Mouse (Mus musculus) limb, embryonic 13.5 days (tissue): Measurements from ENCODE around the gene Myadm. TPM values are rescaled to one million over a fixed set of nuclear protein-coding genes. Genes with fewer than 3 reads are reported as not detected.

Experiments
- ATAC-seq: fragments of 200-750 bp; cut with Nextera tagmentation; 2 replicates; pipeline ENCODE4 v1.8.0; 2017; ENCODE audit warnings: low read depth, moderate number of reproducible peaks, moderate TSS enrichment; ENCODE audit not compliant: low FRiP score
- H3K27ac ChIP-seq: fragments of 300-500 bp; sonication (generic); 2 replicates; pipeline ENCODE4 v1.5.1; 2015; ENCODE audit warnings: inconsistent platforms, mild to moderate bottlenecking, moderate library complexity
- H3K27me3 ChIP-seq: fragments of 300-500 bp; sonication (generic); 2 replicates; pipeline ENCODE4 v1.6.1; 2015; ENCODE audit warnings: mild to moderate bottlenecking, inconsistent platforms
- H3K36me3 ChIP-seq: fragments of 300-500 bp; sonication (generic); 2 replicates; pipeline ENCODE4 v1.6.1; 2015; ENCODE audit warnings: inconsistent platforms, mild to moderate bottlenecking, moderate library complexity
- H3K4me1 ChIP-seq: fragments of 300-500 bp; sonication (generic); 2 replicates; pipeline ENCODE4 v1.6.1; 2015; ENCODE audit warnings: inconsistent platforms
- H3K4me2 ChIP-seq: fragments of 300-500 bp; sonication (generic); replicated peaks from 2 replicates; pipeline ENCODE4 v1.6.1; 2015; ENCODE audit warnings: inconsistent platforms, mild to moderate bottlenecking, moderate library complexity
- H3K4me3 ChIP-seq: fragments of 300-500 bp; sonication (generic); 2 replicates; pipeline ENCODE4 v1.5.1; 2015; ENCODE audit warnings: moderate library complexity, mild to moderate bottlenecking, inconsistent platforms
- H3K9ac ChIP-seq: fragments of 300-500 bp; sonication (generic); 2 replicates; pipeline ENCODE4 v1.6.1; 2015; ENCODE audit warnings: mild to moderate bottlenecking, inconsistent platforms
- H3K9me3 ChIP-seq: fragments of 300-500 bp; sonication (generic); 2 replicates; pipeline ENCODE4 v1.6.1; 2016; ENCODE audit warnings: inconsistent platforms
- WGBS: fragments of 180-500 bp; shearing (Covaris S2); methylation state at CpG from one replicate; pipeline ENCODE4 v1.1.7; 2015; 5-methylcytosine and 5-hydroxymethylcytosine counted together
- polyA plus RNA-seq: library from polyadenylated mRNA; unstranded; fragments of >200 nt; fragmentation: Nextera tagmentation; extraction: Ambion mirVana; gene quantifications from 2 replicates; pipeline ENCODE4 v1.2.1, GENCODE M21; 2015

The Myadm gene
- polyA plus RNA-seq, 1 experiment from 2014 or later: 67.8 TPM

DNA sequence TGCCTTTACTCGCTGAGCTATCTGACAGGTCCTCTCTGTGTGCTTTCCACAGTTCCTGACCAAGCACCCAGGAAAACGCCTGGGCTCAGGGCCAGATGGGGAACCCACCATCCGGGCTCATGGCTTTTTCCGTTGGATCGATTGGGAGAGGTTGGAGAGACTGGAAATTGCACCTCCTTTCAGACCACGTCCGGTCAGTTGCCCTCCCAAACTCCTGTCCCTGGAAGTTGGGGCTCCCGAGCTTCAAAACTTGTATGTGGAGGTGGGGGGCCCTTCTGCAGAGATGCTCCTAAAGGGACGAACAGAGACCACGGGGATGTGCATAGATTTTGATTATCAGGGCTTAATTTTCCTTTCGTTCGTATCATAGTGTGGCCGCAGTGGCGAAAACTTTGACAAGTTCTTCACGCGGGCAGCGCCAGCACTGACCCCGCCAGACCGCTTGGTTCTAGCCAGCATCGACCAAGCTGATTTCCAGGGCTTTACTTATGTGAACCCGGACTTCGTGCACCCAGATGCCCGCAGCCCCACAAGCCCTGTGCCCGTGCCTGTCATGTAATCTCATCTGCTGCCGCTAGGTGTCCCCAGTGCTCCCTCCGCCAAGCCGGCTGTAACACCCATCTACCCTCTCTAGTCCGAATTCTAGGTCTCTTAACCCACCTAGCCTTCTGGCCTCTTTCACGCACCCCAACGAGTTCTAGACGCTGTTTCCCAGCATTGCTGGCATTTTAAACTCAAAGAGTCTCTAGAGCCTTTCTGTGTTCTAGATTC, 41.1 kb downstream of the Myadm start:
- Histone ChIP-seq H3K9me3 (no peaks in the 10 kb centered on the region), H3K36me3 (no peaks in the 10 kb centered on the region), H3K27ac (no peak overlapping the region), H3K9ac (peak overlapping the region; percentile 39; the same call in 1 of the 2 replicates), H3K4me2 (peak overlapping the region; percentile 46), H3K27me3 (peaks cover 12% of the 10 kb centered on the region), H3K4me3 (peak overlapping the region; percentile 14; the same call in 1 of the 2 replicates), H3K4me1 (peaks cover 21% of the 10 kb centered on the region)
- 19% methylated on average over 31 of the region's 31 CpGs for WGBS
- 0 out of 2 replicates have a peak, but pooled peaks have one; percentile 17 for ATAC-seq

DNA sequence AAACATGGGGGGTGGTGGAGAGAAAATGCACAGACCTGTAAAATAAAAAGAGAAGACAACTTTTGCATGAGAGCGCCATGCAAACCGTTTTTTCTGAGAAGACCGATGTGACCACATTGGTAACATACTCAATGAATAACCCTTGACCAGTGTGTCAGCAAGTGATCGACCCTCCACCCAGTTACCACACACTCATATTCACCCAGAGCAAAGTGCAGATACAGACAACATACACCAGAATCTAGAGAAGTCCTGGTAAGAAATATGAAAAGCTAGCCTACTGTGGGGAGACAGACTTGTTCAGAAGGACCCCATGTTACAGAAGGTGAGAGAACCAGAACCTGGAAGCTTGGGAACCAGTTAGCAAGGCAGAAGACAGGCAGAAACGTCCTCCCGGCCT, 42.3 kb downstream of the Myadm start:
- H3K27ac ChIP-seq: no peak overlapping the region
- ATAC-seq: peak; percentile 1; the same call in 1 of the 2 replicates

DNA sequence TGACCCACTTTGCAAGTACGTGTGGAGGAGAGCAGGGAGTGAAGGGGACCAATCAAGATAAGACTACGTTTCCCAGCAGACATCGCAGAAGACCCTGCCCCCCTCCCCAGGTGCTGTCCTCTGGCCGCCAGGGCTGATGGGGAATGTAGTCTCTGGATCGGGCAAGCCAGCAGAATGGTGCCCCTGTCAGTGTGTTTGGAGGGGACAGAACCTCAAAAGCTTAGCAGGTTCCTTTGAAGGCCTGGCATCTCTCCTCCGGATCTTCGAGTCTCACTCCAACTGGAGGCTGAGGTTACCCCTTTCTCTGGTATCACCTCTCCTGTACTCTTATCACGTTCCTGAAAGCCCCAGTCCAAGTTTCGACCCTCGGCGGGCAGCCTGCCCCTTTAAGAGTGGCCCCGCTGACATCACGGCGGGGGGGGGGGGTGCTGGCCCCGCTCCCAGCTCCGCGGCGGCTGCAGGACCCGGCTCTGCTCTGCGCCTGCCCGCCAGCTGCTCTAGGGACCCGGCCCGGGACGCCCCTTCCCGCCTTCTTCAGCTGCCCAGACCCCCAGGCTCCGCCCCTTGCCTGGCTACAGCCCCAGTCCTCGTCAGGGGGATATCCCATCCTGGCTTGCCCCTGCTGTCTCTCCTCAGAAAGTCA, 42.8 kb downstream of the Myadm start:
- under 1% methylated on average over 27 of the region's 27 CpGs for WGBS
- peaks cover 12% of the 10 kb centered on the region for H3K27me3 ChIP-seq
- 0 out of 2 replicates have a peak, but pooled peaks cover 5% of the 10 kb centered on the region for H3K36me3 ChIP-seq
- H3K4me2 ChIP-seq: peak overlapping the region; percentile 80
- peak overlapping the region; percentile 43; the same call in 1 of the 2 replicates for H3K9ac ChIP-seq
- H3K9me3 ChIP-seq: no peaks in the 10 kb centered on the region
- H3K4me1 ChIP-seq: peaks cover 21% of the 10 kb centered on the region
- peak; percentile 95 for ATAC-seq
- peak overlapping the region; percentile 68 for H3K4me3 ChIP-seq
- H3K27ac ChIP-seq: peak overlapping the region; percentile 91

More for the DNA sequence above, 42.3 kb downstream of the Myadm start:
- Histone ChIP-seq H3K4me1 (peaks cover 21% of the 10 kb centered on the region), H3K4me3 (peak overlapping the region; percentile 68), H3K4me2 (peak overlapping the region; percentile 80), H3K36me3 (0 out of 2 replicates have a peak, but pooled peaks cover under 1% of the 10 kb centered on the region), H3K9me3 (no peaks in the 10 kb centered on the region), H3K9ac (peak overlapping the region; percentile 43; the same call in 1 of the 2 replicates), H3K27me3 (peaks cover 12% of the 10 kb centered on the region)
- WGBS: 52% methylated on average over 6 of the region's 6 CpGs

DNA sequence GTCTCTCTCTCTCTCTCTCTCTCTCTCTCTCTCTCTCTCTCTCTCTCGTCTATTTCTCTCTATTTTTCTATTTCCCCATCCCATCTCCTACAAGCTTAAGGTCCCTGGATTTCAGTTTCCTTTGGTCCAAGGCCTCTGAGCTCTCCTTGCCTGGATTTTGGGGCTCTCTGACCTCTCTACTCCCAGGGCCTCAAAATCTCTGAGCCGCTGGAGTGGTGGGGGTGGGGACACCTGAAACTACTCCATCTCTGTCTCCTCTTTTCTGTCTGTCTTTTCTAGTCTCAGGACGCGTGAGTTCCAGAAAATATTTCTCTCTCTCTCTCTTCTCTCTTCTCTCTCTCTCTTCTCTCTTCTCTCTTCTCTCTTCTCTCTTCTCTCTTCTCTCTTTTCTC, 43.3 kb downstream of the Myadm start:
- 2% methylated on average over 4 of the region's 4 CpGs for WGBS
- peak overlapping the region; percentile 80 for H3K4me2 ChIP-seq
- peak overlapping the region; percentile 68 for H3K4me3 ChIP-seq
- no peak for ATAC-seq
- H3K27me3 ChIP-seq: peaks cover 12% of the 10 kb centered on the region
- H3K9ac ChIP-seq: peak overlapping the region; percentile 82; the same call in 1 of the 2 replicates
- H3K4me1 ChIP-seq: peaks cover 21% of the 10 kb centered on the region
- no peaks in the 10 kb centered on the region for H3K9me3 ChIP-seq
- H3K36me3 ChIP-seq: peaks cover 6% of the 10 kb centered on the region; the same call in 1 of the 2 replicates
- peak overlapping the region; percentile 91 for H3K27ac ChIP-seq

DNA sequence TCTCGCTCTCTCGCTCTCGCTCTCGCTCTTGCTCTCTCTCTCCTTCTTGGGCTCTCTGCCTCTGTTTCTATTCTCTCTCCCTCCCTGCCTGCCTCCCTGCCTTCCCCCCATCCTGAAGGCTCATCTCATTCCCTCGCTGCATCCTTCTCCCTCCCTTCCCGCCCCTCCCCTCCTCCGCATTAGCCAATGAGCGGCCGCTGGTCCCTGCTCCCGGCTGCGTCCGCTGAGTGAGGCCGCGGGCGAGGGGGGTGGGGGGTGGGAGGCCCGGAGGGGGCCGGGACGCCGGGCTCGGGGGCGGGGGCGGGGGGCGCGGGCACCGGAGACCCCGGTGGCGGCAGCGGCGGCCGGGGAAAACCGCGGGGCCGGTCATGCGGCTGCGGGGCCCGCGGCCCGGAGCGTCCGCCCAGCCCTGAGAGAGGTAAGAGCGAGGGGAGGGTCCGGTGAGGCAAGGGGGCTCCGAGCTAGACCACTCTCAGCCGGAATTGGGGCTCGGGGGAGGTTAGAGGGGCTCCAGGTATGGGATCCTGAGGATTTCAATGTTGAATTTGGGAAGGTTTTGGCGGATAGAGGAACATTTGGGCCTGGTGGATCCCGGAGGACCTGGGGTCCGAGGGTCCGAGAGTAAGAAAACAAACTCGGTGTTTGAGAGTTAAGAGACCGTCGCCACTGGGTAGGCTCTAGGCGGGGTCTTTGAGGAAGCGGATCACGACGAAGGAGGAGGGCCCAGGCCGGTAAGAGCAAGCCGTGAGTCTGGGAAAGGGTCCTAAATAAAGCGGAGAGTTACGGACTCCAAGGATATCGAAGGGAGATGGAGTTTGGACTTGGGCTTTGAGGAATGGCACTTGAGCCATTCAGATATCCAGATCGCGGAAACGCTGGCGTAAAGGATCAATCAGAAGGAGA, 44.0 kb downstream of the Myadm start, which contains the start of gene Cacng7:
Gene Cacng7, plus strand, starts transcription at position 337 of the 903 bp plus-strand sequence.
- H3K9me3 ChIP-seq: no peaks in the 10 kb centered on the region
- peaks cover 12% of the 10 kb centered on the region for H3K27me3 ChIP-seq
- H3K4me1 ChIP-seq: peaks cover 21% of the 10 kb centered on the region
- peak within 1 kb of the TSS; percentile 68 for H3K4me3 ChIP-seq
- H3K9ac ChIP-seq: peak within 1 kb of the TSS; percentile 82
- under 1% methylated on average over 59 of the region's 65 CpGs for WGBS
- H3K36me3 ChIP-seq: peaks cover 11% of the 10 kb centered on the region
- peak within 1 kb of the TSS; percentile 91 for H3K27ac ChIP-seq
- ATAC-seq: peak; percentile 31; the same call in 1 of the 2 replicates
- H3K4me2 ChIP-seq: peak within 1 kb of the TSS; percentile 80

DNA sequence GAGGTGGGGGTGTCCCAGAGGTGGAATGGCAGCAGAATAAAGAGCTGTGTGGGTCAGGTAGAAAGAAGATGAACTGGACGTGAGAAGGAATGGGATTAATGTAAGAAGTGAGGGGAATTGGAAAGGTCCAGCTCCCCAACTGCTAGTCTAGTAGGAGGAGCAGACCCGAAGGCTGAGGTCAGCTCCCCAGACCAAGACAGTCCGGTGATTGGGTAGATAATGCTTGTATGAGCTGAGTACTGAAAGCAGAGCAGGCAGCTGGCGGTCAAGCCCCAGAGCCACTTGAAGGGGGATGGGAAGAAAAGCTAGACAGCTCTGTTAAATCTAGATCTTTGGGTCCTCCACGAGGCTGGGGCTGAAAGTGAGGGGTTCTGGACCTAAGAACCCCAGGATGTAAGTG, 44.7 kb downstream of the Myadm start:
- Histone ChIP-seq H3K4me1 (peaks cover 21% of the 10 kb centered on the region), H3K36me3 (peaks cover 16% of the 10 kb centered on the region), H3K4me3 (peak overlapping the region; percentile 68), H3K27ac (peak overlapping the region; percentile 91), H3K27me3 (peaks cover 12% of the 10 kb centered on the region), H3K9ac (peak overlapping the region; percentile 82), H3K9me3 (no peaks in the 10 kb centered on the region), H3K4me2 (peak overlapping the region; percentile 80)
- ATAC-seq: no peak
- WGBS: 9% methylated on average over 5 of the region's 5 CpGs

DNA sequence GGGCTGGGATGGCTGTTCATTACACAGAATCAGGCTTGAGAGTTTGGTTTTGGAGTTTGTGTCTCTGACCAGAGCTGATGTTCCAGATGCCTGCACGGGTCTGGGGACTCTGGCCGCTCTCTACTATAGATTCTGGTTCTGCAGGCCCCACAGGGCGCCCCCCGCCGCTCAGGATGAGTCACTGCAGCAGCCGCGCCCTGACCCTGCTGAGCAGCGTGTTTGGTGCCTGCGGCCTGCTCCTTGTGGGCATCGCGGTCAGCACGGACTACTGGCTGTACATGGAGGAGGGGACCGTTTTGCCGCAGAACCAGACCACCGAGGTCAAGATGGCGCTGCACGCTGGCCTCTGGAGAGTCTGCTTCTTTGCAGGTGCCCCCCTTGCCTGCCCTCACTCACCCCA, 47.5 kb downstream of the Myadm start:
- Histone ChIP-seq H3K9ac (0 out of 2 replicates have a peak overlapping the region, but pooled peaks have one; percentile 19), H3K4me1 (peaks cover 9% of the 10 kb centered on the region), H3K4me3 (no peak overlapping the region), H3K27me3 (no peaks in the 10 kb centered on the region), H3K4me2 (no peak overlapping the region), H3K27ac (no peak overlapping the region), H3K36me3 (peaks cover 40% of the 10 kb centered on the region), H3K9me3 (no peaks in the 10 kb centered on the region)
- WGBS: 70% methylated on average over 17 of the region's 17 CpGs
- no peak for ATAC-seq

DNA sequence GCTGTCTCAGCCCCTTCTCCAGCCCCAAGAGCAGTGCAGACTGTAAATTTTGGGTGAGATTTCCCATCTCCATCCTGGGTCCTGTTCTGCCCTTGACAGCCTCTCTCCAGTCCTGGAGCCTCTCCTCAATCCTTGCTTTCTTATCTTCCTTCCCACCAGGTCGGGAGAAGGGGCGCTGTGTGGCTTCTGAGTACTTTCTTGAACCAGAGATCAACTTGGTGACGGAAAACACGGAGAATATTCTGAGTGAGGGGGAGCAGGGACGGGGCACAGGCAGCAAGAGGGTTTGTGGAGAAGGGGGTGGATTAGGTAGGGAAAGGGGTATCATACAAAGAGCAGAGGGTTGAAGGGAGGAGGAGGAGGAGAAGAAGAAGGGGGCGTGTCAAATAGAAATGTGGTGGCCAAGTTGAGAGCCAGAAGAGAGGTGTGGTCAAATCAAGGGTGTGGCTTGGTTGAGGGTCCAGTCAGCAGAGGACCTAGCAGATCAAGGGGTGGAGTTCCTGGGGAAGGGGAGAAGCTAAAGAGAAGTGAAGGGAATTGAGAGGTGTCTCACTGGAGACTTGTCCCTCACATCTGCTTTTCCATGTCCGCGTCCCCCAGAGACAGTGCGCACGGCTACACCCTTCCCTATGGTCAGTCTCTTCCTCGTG, 49.5 kb downstream of the Myadm start:
- no peak overlapping the region for H3K4me3 ChIP-seq
- H3K27ac ChIP-seq: no peak overlapping the region
- H3K9me3 ChIP-seq: no peaks in the 10 kb centered on the region
- H3K4me1 ChIP-seq: peaks cover 8% of the 10 kb centered on the region
- no peak overlapping the region for H3K9ac ChIP-seq
- 82% methylated on average over 11 of the region's 11 CpGs for WGBS
- peaks cover 58% of the 10 kb centered on the region for H3K36me3 ChIP-seq
- no peak for ATAC-seq
- no peak overlapping the region for H3K4me2 ChIP-seq
- no peaks in the 10 kb centered on the region for H3K27me3 ChIP-seq

DNA sequence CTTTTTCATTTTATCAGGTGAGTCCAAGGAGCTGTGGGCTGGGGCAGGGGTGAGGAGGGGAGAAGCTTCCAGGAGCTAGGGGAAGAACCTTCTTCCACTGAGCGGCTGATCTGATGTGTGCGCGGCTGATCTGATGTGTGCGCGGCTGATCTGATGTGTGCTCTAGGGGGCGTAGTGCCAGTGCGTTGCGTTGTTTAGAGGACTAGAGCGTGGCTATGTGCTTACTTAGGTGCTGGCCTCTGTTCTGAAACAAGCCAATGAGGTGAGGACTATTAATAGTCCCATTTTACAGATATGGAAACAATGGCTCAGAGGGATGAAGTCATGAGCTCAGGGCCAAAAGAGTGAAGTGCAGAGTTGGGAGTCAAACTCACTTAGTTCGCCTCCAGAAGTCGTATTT, 50.1 kb downstream of the Myadm start:
- ATAC-seq: no peak
- H3K36me3 ChIP-seq: peaks cover 64% of the 10 kb centered on the region

DNA sequence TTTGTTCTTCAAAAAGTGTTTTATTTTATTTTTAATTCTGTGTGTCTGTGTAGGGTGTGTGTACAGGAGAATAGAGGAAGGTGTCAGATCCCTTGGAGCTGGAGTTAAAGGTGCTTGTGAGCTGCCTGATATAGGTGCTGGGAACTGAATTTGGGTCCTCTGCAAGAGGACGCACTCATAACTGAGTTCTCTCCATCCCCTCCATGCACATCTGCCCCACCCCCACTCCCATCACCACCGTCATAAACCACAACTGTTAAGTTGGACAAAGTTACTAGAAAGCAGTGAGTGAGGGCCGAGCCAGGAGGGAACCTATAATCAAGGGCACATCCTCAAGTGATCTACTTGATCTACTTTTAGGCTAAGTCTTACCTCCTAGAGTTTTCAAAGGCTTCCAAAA, 55.0 kb downstream of the Myadm start:
- Histone ChIP-seq H3K4me3 (no peak overlapping the region), H3K27ac (no peak overlapping the region), H3K9me3 (no peaks in the 10 kb centered on the region), H3K36me3 (peaks cover 84% of the 10 kb centered on the region), H3K4me2 (no peak overlapping the region), H3K4me1 (no peaks in the 10 kb centered on the region), H3K9ac (no peak overlapping the region), H3K27me3 (no peaks in the 10 kb centered on the region)
- 80% methylated on average over 3 of the region's 3 CpGs for WGBS
- ATAC-seq: no peak

More for the DNA sequence above, 50.1 kb downstream of the Myadm start:
- H3K4me1 ChIP-seq: peaks cover 2% of the 10 kb centered on the region
- H3K9ac ChIP-seq: no peak overlapping the region
- 92% methylated on average over 11 of the region's 11 CpGs for WGBS
- no peak overlapping the region for H3K4me3 ChIP-seq
- H3K9me3 ChIP-seq: no peaks in the 10 kb centered on the region
- H3K27me3 ChIP-seq: no peaks in the 10 kb centered on the region
- no peak overlapping the region for H3K4me2 ChIP-seq
- no peak overlapping the region for H3K27ac ChIP-seq

DNA sequence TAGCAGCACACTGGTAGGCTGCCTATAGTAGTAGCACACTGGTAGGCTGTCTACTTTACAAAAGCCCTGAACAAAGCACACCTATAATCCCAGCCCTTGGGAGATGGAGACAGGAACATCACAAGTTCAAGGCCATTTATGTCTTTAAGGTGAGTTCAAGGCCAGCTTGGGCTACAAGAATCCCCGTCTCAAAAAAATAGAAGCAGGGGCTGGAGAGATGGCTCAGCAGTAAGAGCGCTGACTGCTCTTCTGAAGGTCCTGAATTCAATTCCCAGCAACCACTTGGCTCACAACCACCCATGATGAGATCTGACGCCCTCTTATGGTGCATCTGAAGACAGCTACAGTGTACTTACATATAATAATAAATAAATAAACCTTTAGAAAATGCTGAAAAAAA, 56.4 kb downstream of the Myadm start:
- 85% methylated on average over 3 of the region's 3 CpGs for WGBS
- Histone ChIP-seq H3K4me3 (no peak overlapping the region), H3K4me1 (no peaks in the 10 kb centered on the region), H3K27me3 (no peaks in the 10 kb centered on the region), H3K9me3 (no peaks in the 10 kb centered on the region), H3K9ac (no peak overlapping the region), H3K4me2 (no peak overlapping the region), H3K27ac (no peak overlapping the region), H3K36me3 (peaks cover 88% of the 10 kb centered on the region)
- no peak for ATAC-seq
